ENCODE assay signal across 9 mouse cellular contexts in genomic region chrX:73880194-73881035, GRCm38 (mm10). TPM values are rescaled to one million over a fixed set of nuclear protein-coding genes. Genes with fewer than 3 reads are reported as not detected.
A peak's percentile ranks its signal among the peaks of the same experiment; 100 is the strongest.
DNase-seq lines count a peak whose midpoint lies in the region; ATAC-seq and TF ChIP-seq lines count a peak whose summit lies in the region.
"Had no signal": no experiment of that assay in that cellular context is flagged by ENCODE, and none has a peak within 500 bp of the region (broad histone marks: within the 10 kb centered on the region; RNA-seq: fewer than 3 reads in every experiment).

No protein-coding gene starts in this region.

- TF ChIP-seq CTCF in C2C12 (IDR thresholded peaks at IDR 0.05; ENCODE audit: control insufficient read depth, insufficient read depth, insufficient read length) = no peak
- TF ChIP-seq CTCF in heart, postnatal 0 days (IDR thresholded peaks at IDR 0.05; ENCODE audit: low read depth) = no peak

- no peak for ATAC-seq in heart, postnatal 0 days (ENCODE audit: insufficient read depth, low read depth)
- peak; percentile 87 for ATAC-seq in stomach, embryonic 16.5 days (ENCODE audit: insufficient read depth, low FRiP score)
- ATAC-seq in megakaryocyte-erythroid progenitor cell, adult 5-6 weeks (replicated peaks; ENCODE audit: low FRiP score, low TSS enrichment, poor library complexity, severe bottlenecking) = no peak

- no peaks in the 10 kb centered on the region for H3K27me3 ChIP-seq in C2C12 (ENCODE audit: control insufficient read depth, insufficient read depth, insufficient read length)
- peaks cover 20% of the 10 kb centered on the region for H3K27me3 ChIP-seq in heart, postnatal 0 days (ENCODE audit: control insufficient read depth, insufficient read depth, low read length)
- H3K27me3 ChIP-seq in midbrain, embryonic 10.5 days (ENCODE audit: low read depth, poor library complexity, severe bottlenecking) = peaks cover 40% of the 10 kb centered on the region
- H3K27me3 ChIP-seq in stomach, embryonic 16.5 days (ENCODE audit: control insufficient read depth, insufficient read depth, low read length) = peaks cover 10% of the 10 kb centered on the region; the same call in 1 of the 2 replicates

- peak overlapping the region; percentile 11 for H3K4me3 ChIP-seq in C2C12 (ENCODE audit: insufficient read depth, poor library complexity, severe bottlenecking)
- H3K4me3 ChIP-seq in heart, postnatal 0 days (ENCODE audit: low read depth, low read length) = peak overlapping the region; percentile 35
- H3K4me3 ChIP-seq in midbrain, embryonic 10.5 days = peak overlapping the region; percentile 56
- peak overlapping the region; percentile 46 for H3K4me3 ChIP-seq in stomach, embryonic 16.5 days (replicated peaks; ENCODE audit: low read length)

- H3K79me3 ChIP-seq in C2C12 (ENCODE audit: low read depth) = no peaks in the 10 kb centered on the region

- no peak overlapping the region for H3K9ac ChIP-seq in heart, postnatal 0 days (replicated peaks; ENCODE audit: low read depth, low read length)
- peak overlapping the region; percentile 57 for H3K9ac ChIP-seq in stomach, embryonic 16.5 days (ENCODE audit: low read length)

- no peaks in the 10 kb centered on the region for H3K9me3 ChIP-seq in heart, postnatal 0 days (replicated peaks; ENCODE audit: control insufficient read depth, low read length)
- no peaks in the 10 kb centered on the region for H3K9me3 ChIP-seq in midbrain, embryonic 10.5 days (replicated peaks)
- no peaks in the 10 kb centered on the region for H3K9me3 ChIP-seq in stomach, embryonic 16.5 days (replicated peaks; ENCODE audit: control insufficient read depth, low read length)

- peak overlapping the region; percentile 57 for H3K4me2 ChIP-seq in heart, postnatal 0 days (ENCODE audit: low read depth, low read length)
- H3K4me2 ChIP-seq in stomach, embryonic 16.5 days (ENCODE audit: low read depth, low read length) = peak overlapping the region; percentile 72

- no peak for TF ChIP-seq EP300 in heart, postnatal 0 days (IDR thresholded peaks at IDR 0.05; ENCODE audit: low read depth)

- H3ac ChIP-seq in C2C12 (ENCODE audit: control insufficient read depth, insufficient read length, low read depth) = peak overlapping the region; percentile 56

- H3K27ac ChIP-seq in heart, postnatal 0 days (ENCODE audit: low read depth) = no peak overlapping the region
- peak overlapping the region; percentile 63 for H3K27ac ChIP-seq in midbrain, embryonic 10.5 days (replicated peaks)
- no peak overlapping the region; the same call in 1 of the 2 replicates for H3K27ac ChIP-seq in stomach, embryonic 16.5 days (ENCODE audit: low read length)

- H3K4me1 ChIP-seq in heart, postnatal 0 days (ENCODE audit: control insufficient read depth, insufficient read depth) = no peaks in the 10 kb centered on the region
- H3K4me1 ChIP-seq in midbrain, embryonic 10.5 days = peaks cover 17% of the 10 kb centered on the region
- no peaks in the 10 kb centered on the region for H3K4me1 ChIP-seq in stomach, embryonic 16.5 days (ENCODE audit: control insufficient read depth, insufficient read depth, low read length)

- no peaks in the 10 kb centered on the region for H3K79me2 ChIP-seq in C2C12 (ENCODE audit: control insufficient read depth, insufficient read depth)

- 16% methylated on average over 34 of the region's 48 CpGs for WGBS in heart, postnatal 0 days
- WGBS in large intestine, adult 2 months = 12% methylated on average over 37 of the region's 48 CpGs
- WGBS in midbrain, embryonic 10.5 days = 19% methylated on average over 36 of the region's 48 CpGs
- 12% methylated on average over 41 of the region's 48 CpGs for WGBS in stomach, embryonic 16.5 days

- peak; percentile 9 for DNase-seq in ES-CJ7 (ENCODE audit: low read depth, low spot score)
- DNase-seq in cerebellum, postnatal 25 days = peak; percentile 69 to 85
- DNase-seq in heart, postnatal 0 days (ENCODE audit: low spot score) = no peak
- DNase-seq in large intestine, adult 2 months (ENCODE audit: low read depth, low spot score) = peak; percentile 24
- DNase-seq in midbrain, embryonic 10.5 days (ENCODE audit: low spot score) = peak; percentile 39

- H3K36me3 ChIP-seq in C2C12 (ENCODE audit: control insufficient read depth, insufficient read depth) = no peaks in the 10 kb centered on the region
- H3K36me3 ChIP-seq in heart, postnatal 0 days (replicated peaks; ENCODE audit: control insufficient read depth, insufficient read depth, low read length) = no peaks in the 10 kb centered on the region
- H3K36me3 ChIP-seq in midbrain, embryonic 10.5 days = no peaks in the 10 kb centered on the region
- no peaks in the 10 kb centered on the region for H3K36me3 ChIP-seq in stomach, embryonic 16.5 days (ENCODE audit: control insufficient read depth, insufficient read depth, low read length)

TF ChIP-seq in C2C12, 6 proteins besides CTCF, POLR2A, EP300 and RAD21:
- no peak for TF ChIP-seq MYOG (IDR thresholded peaks at IDR 0.05; ENCODE audit: control insufficient read depth, extremely low read depth, insufficient read length)
- no peak for TF ChIP-seq CEBPB (IDR thresholded peaks at IDR 0.05; ENCODE audit: low read depth)
- TF ChIP-seq MYOD1 (IDR thresholded peaks at IDR 0.05; ENCODE audit: control insufficient read depth, insufficient read length, low read depth) = no peak
- TF ChIP-seq FOSL1 (IDR thresholded peaks at IDR 0.05; ENCODE audit: insufficient read depth, low read length, poor library complexity, severe bottlenecking) = no peak
- TF ChIP-seq USF1 (IDR thresholded peaks at IDR 0.05; ENCODE audit: low read depth) = no peak
- no peak for TF ChIP-seq MAX (IDR thresholded peaks at IDR 0.05)

RNA-seq across cellular contexts. Expression of gene Avpr2, which starts 11.5 kb away (rescaled TPM):
- 0.02 TPM for polyA plus RNA-seq in C2C12 (2012; fragmentation: generic; extraction: Trizol)
- total RNA-seq in heart, postnatal 0 days (2014; rRNA removed; ENCODE audit: low replicate concordance) = not detected in 2 replicates
- polyA plus RNA-seq in heart, postnatal 0 days (2015; fragmentation: Nextera tagmentation; extraction: Ambion mirVana) = not detected in 2 replicates
- 0.12 and 0.30 TPM in 2 replicates for polyA plus RNA-seq in large intestine, adult 2 months (2012; rRNA removed)
- polyA plus RNA-seq in midbrain, embryonic 10.5 days (2016; fragmentation: Nextera tagmentation; extraction: Ambion mirVana) = 0.14 TPM in 1 of 2 replicates, not detected in the other
- 0.32 and 0.42 TPM in 2 replicates for polyA plus RNA-seq in stomach, embryonic 16.5 days (2015; fragmentation: Nextera tagmentation; extraction: Ambion mirVana)
- total RNA-seq in megakaryocyte-erythroid progenitor cell, adult 5-6 weeks (2014; fragmentation: Nextera tagmentation) = not detected in 2 replicates
- total RNA-seq in megakaryocyte-erythroid progenitor cell, adult 5-6 weeks (2017) = not detected in 2 replicates
- total RNA-seq: heart, postnatal 10 days had no signal

RNA-seq across cellular contexts. Expression of gene L1cam, which starts 15.5 kb away (rescaled TPM):
- polyA plus RNA-seq in C2C12 (2012; fragmentation: generic; extraction: Trizol) = 0.55 TPM
- 0.42 and 0.50 TPM in 2 replicates for total RNA-seq in heart, postnatal 0 days (2014; rRNA removed; ENCODE audit: low replicate concordance)
- polyA plus RNA-seq in heart, postnatal 0 days (2015; fragmentation: Nextera tagmentation; extraction: Ambion mirVana) = 0.05 and 0.15 TPM in 2 replicates
- 22.3 and 41.7 TPM in 2 replicates for polyA plus RNA-seq in large intestine, adult 2 months (2012; rRNA removed)
- polyA plus RNA-seq in midbrain, embryonic 10.5 days (2016; fragmentation: Nextera tagmentation; extraction: Ambion mirVana) = 7.4 and 14.4 TPM in 2 replicates
- polyA plus RNA-seq in stomach, embryonic 16.5 days (2015; fragmentation: Nextera tagmentation; extraction: Ambion mirVana) = 9.8 and 12.9 TPM in 2 replicates
- total RNA-seq in megakaryocyte-erythroid progenitor cell, adult 5-6 weeks (2014; fragmentation: Nextera tagmentation) = not detected in 2 replicates
- total RNA-seq in megakaryocyte-erythroid progenitor cell, adult 5-6 weeks (2017) = 0.15 and 2.0 TPM in 2 replicates

RNA-seq across cellular contexts. Expression of gene Arhgap4, which starts 41.3 kb away (rescaled TPM):
- 0.23 TPM for polyA plus RNA-seq in C2C12 (2012; fragmentation: generic; extraction: Trizol)
- total RNA-seq in heart, postnatal 0 days (2014; rRNA removed; ENCODE audit: low replicate concordance) = 0.23 and 6.5 TPM in 2 replicates
- polyA plus RNA-seq in heart, postnatal 0 days (2015; fragmentation: Nextera tagmentation; extraction: Ambion mirVana) = 0.51 and 0.72 TPM in 2 replicates
- 23.9 and 25.9 TPM in 2 replicates for polyA plus RNA-seq in large intestine, adult 2 months (2012; rRNA removed)
- 1.9 and 2.7 TPM in 2 replicates for polyA plus RNA-seq in midbrain, embryonic 10.5 days (2016; fragmentation: Nextera tagmentation; extraction: Ambion mirVana)
- polyA plus RNA-seq in stomach, embryonic 16.5 days (2015; fragmentation: Nextera tagmentation; extraction: Ambion mirVana) = 4.7 and 5.7 TPM in 2 replicates
- 27.6 and 32.5 TPM in 2 replicates for total RNA-seq in megakaryocyte-erythroid progenitor cell, adult 5-6 weeks (2014; fragmentation: Nextera tagmentation)
- 13.7 and 20.1 TPM in 2 replicates for total RNA-seq in megakaryocyte-erythroid progenitor cell, adult 5-6 weeks (2017)

RNA-seq across cellular contexts. Expression of gene Naa10, which starts 41.3 kb away (rescaled TPM):
- polyA plus RNA-seq in C2C12 (2012; fragmentation: generic; extraction: Trizol) = 165 TPM
- 62.5 and 95.3 TPM in 2 replicates for total RNA-seq in heart, postnatal 0 days (2014; rRNA removed; ENCODE audit: low replicate concordance)
- 95.2 and 98.5 TPM in 2 replicates for polyA plus RNA-seq in heart, postnatal 0 days (2015; fragmentation: Nextera tagmentation; extraction: Ambion mirVana)
- 95.2 and 104 TPM in 2 replicates for polyA plus RNA-seq in large intestine, adult 2 months (2012; rRNA removed)
- 144 and 159 TPM in 2 replicates for polyA plus RNA-seq in midbrain, embryonic 10.5 days (2016; fragmentation: Nextera tagmentation; extraction: Ambion mirVana)
- polyA plus RNA-seq in stomach, embryonic 16.5 days (2015; fragmentation: Nextera tagmentation; extraction: Ambion mirVana) = 126 and 134 TPM in 2 replicates
- 224 and 245 TPM in 2 replicates for total RNA-seq in megakaryocyte-erythroid progenitor cell, adult 5-6 weeks (2014; fragmentation: Nextera tagmentation)
- total RNA-seq in megakaryocyte-erythroid progenitor cell, adult 5-6 weeks (2017) = 150 TPM in 2 replicates

RNA-seq across cellular contexts. Expression of gene Renbp, which starts 50.2 kb away (rescaled TPM):
- polyA plus RNA-seq in C2C12 (2012; fragmentation: generic; extraction: Trizol) = 73.2 TPM
- total RNA-seq in heart, postnatal 0 days (2014; rRNA removed; ENCODE audit: low replicate concordance) = 16.5 and 43.5 TPM in 2 replicates
- 35.9 and 38.8 TPM in 2 replicates for polyA plus RNA-seq in heart, postnatal 0 days (2015; fragmentation: Nextera tagmentation; extraction: Ambion mirVana)
- 5.6 and 7.3 TPM in 2 replicates for polyA plus RNA-seq in large intestine, adult 2 months (2012; rRNA removed)
- polyA plus RNA-seq in midbrain, embryonic 10.5 days (2016; fragmentation: Nextera tagmentation; extraction: Ambion mirVana) = 16.8 and 23.3 TPM in 2 replicates
- 63.3 and 65.5 TPM in 2 replicates for polyA plus RNA-seq in stomach, embryonic 16.5 days (2015; fragmentation: Nextera tagmentation; extraction: Ambion mirVana)
- total RNA-seq in megakaryocyte-erythroid progenitor cell, adult 5-6 weeks (2014; fragmentation: Nextera tagmentation) = 3.3 and 7.6 TPM in 2 replicates
- total RNA-seq in megakaryocyte-erythroid progenitor cell, adult 5-6 weeks (2017) = 6.9 and 11.0 TPM in 2 replicates
